Mouse (Mus musculus): ENCODE results near the gene 5330417H12Rik. TPM values are rescaled to one million over a fixed set of nuclear protein-coding genes. Genes with fewer than 3 reads are reported as not detected.

The 5330417H12Rik gene
- polyA plus RNA-seq (2015; fragmentation: Nextera tagmentation; extraction: Ambion mirVana) = not detected in 2 replicates

DNA sequence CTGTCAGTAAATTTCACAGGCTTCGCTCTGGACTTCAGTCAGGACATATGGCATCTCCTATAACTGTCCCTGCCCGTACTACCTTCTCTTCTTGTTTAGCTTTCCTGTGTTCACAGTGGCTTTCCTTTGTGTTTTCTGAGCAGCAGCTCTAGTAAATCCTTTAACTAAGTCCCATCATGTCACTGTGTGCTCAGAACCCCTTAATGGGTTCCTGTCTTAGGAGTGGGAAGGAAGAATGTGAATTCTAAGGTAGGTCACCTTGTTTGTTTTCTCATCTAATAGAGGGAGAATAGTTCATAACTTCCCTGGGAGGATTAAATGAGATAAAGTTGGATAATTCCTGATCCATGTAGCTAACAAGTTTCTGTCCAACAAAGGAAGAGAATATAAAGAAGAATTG lies at the start of gene 5330417H12Rik:
TSS of gene 5330417H12Rik (minus strand) at position 101 of the 400 bp plus-strand sequence.
- Histone ChIP-seq H3K36me3 (no peaks in the 10 kb centered on the region), H3K4me3 (replicated peaks) (no peak within 1 kb of the TSS), H3K9ac (replicated peaks) (no peak within 1 kb of the TSS), H3K27ac (no peak within 1 kb of the TSS), H3K27me3 (no peaks in the 10 kb centered on the region), H3K4me2 (replicated peaks) (no peak within 1 kb of the TSS), H3K9me3 (no peaks in the 10 kb centered on the region), H3K4me1 (replicated peaks) (no peaks in the 10 kb centered on the region)
- 90% methylated on average over 2 of the region's 2 CpGs for WGBS
- no peak for ATAC-seq

DNA sequence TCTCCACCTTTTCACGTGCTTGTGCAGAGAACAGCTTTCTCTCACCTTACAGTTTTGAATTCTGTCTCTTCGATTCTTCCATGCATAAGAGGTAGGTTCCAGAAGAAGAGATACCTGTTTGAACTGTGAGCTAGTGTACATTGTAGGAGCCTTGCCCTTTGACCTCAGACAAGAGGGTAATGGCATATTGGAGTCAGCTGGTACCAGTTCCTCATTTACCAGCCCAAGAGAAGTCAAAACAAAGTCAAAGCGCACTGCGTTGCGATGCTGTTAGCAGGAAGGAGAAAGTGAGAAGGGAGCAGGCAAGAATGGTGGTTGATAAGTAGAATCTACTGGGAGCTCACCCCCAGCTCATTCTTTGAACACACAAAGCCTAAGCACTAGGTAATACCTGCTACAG lies 43.6 kb upstream of the 5330417H12Rik start:
- Histone ChIP-seq H3K4me1 (replicated peaks) (peaks cover 33% of the 10 kb centered on the region), H3K36me3 (no peaks in the 10 kb centered on the region)
- WGBS = 94% methylated on average over 5 of the region's 5 CpGs

DNA sequence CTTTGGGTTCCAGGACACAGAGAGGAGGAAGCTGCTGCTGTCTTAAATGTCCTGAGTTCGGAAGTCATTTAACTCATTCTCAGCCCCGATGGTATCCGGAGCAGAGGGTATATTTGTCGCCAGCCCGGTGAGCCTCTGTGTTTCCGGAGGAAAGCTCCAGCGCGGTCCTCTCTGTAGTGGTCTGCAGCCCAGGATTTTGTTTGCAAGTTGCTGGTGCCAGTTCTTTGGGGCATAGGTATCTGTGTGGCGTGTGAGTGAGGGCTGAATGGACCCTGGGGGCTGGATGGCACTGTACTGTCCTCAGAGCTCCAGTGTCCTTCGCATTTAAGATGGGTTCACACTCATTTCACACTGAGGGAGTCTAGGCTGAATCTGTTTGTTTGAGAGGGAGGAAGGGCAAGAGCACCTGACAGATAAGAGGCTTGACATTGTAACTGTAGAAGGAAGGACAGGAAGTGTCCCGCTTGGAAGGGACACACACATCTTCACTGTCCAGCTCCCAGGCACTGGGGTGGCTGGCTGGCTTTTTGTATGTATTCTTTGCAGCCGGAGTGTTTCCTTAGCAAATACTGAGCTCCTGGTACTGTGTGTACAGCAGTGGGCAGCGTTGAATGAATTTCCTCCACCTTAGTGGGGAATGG lies 41.4 kb upstream of the 5330417H12Rik start:
- peak overlapping the region; percentile 41 for H3K4me2 ChIP-seq (replicated peaks)
- 0 out of 2 replicates have a peak, but pooled peaks cover 3% of the 10 kb centered on the region for H3K27me3 ChIP-seq
- H3K27ac ChIP-seq = peak overlapping the region; percentile 52; the same call in 1 of the 2 replicates
- 0 out of 2 replicates have a peak, but pooled peaks have one; percentile 1 for ATAC-seq
- WGBS = 58% methylated on average over 13 of the region's 13 CpGs
- no peaks in the 10 kb centered on the region for H3K36me3 ChIP-seq
- peaks cover 35% of the 10 kb centered on the region for H3K4me1 ChIP-seq (replicated peaks)
- peak overlapping the region; percentile 14; the same call in 1 of the 2 replicates for H3K4me3 ChIP-seq (replicated peaks)
- peak overlapping the region; percentile 55; the same call in 1 of the 2 replicates for H3K9ac ChIP-seq (replicated peaks)
- H3K9me3 ChIP-seq = no peaks in the 10 kb centered on the region

More for the DNA sequence above, 43.6 kb upstream of the 5330417H12Rik start:
- H3K9ac ChIP-seq (replicated peaks) = no peak overlapping the region
- H3K9me3 ChIP-seq = no peaks in the 10 kb centered on the region
- H3K27ac ChIP-seq = no peak overlapping the region
- H3K27me3 ChIP-seq = 0 out of 2 replicates have a peak, but pooled peaks cover 3% of the 10 kb centered on the region
- ATAC-seq = no peak
- H3K4me2 ChIP-seq (replicated peaks) = no peak overlapping the region
- no peak overlapping the region for H3K4me3 ChIP-seq (replicated peaks)

DNA sequence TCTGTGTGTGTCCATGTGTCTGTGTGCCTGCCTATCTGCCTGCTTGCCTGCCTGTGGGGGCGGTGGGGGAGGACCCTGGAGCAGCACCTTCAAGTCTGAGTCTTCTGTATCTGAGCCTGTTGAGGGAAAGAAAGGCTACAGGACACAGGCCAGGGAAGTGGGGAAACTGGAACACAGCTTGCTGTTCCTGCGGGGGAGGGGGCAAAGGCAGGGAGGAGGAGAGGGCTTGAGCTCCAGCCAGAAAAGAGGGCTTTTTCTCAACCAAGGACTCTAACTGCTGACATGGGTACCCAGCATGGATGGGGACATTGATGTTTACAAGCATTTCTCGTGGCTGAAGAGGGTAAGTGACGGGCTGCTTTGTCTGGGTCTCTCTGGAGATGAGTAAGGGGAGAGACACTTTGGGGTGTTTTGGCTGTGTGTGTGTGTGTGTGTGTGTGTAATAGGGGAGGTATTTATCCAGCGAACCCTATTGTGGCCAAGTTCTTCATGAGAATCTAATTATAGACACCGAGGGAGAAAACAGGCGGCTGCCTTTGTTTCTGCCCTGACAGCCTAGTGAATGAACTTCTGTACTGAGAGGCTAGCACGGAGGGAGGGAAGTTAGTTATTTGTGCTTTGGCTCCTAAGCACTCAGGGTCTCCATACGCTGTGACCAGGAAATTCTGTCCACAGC lies 40.8 kb upstream of the 5330417H12Rik start:
- ATAC-seq = peak; percentile 41
- peak overlapping the region; percentile 52; the same call in 1 of the 2 replicates for H3K27ac ChIP-seq
- no peaks in the 10 kb centered on the region for H3K9me3 ChIP-seq
- H3K4me2 ChIP-seq (replicated peaks) = peak overlapping the region; percentile 41
- H3K27me3 ChIP-seq = 0 out of 2 replicates have a peak, but pooled peaks cover 3% of the 10 kb centered on the region
- 8% methylated on average over 9 of the region's 9 CpGs for WGBS
- H3K4me1 ChIP-seq (replicated peaks) = peaks cover 36% of the 10 kb centered on the region
- H3K4me3 ChIP-seq (replicated peaks) = peak overlapping the region; percentile 14; the same call in 1 of the 2 replicates
- H3K9ac ChIP-seq (replicated peaks) = peak overlapping the region; percentile 55; the same call in 1 of the 2 replicates
- H3K36me3 ChIP-seq = no peaks in the 10 kb centered on the region

DNA sequence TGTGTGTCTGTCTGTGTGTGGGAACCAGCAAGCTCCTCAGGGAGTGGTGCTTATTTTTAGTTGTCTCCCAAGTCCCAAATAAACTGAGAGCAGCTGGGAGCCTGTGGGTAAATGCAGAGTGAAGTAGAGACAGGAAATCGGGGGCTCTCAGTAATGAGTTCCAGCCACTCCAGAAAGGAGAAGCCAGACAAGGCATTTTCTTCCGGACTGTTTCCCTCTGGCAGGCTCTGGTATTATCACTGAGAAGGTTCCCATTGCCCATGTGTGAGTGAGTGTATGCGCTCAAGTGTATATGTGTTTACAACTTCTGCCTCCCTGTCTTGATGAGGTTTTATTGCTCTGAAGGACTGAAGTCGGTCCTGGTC lies 40.2 kb upstream of the 5330417H12Rik start:
- Histone ChIP-seq H3K9me3 (no peaks in the 10 kb centered on the region), H3K4me2 (replicated peaks) (peak overlapping the region; percentile 41), H3K36me3 (no peaks in the 10 kb centered on the region), H3K4me3 (replicated peaks) (no peak overlapping the region), H3K27ac (0 out of 2 replicates have a peak overlapping the region, but pooled peaks have one; percentile 52), H3K9ac (replicated peaks) (no peak overlapping the region; the same call in 1 of the 2 replicates), H3K4me1 (replicated peaks) (peaks cover 36% of the 10 kb centered on the region), H3K27me3 (0 out of 2 replicates have a peak, but pooled peaks cover 3% of the 10 kb centered on the region)
- WGBS = 53% methylated on average over 4 of the region's 4 CpGs
- ATAC-seq = peak; percentile 3; the same call in 1 of the 2 replicates

DNA sequence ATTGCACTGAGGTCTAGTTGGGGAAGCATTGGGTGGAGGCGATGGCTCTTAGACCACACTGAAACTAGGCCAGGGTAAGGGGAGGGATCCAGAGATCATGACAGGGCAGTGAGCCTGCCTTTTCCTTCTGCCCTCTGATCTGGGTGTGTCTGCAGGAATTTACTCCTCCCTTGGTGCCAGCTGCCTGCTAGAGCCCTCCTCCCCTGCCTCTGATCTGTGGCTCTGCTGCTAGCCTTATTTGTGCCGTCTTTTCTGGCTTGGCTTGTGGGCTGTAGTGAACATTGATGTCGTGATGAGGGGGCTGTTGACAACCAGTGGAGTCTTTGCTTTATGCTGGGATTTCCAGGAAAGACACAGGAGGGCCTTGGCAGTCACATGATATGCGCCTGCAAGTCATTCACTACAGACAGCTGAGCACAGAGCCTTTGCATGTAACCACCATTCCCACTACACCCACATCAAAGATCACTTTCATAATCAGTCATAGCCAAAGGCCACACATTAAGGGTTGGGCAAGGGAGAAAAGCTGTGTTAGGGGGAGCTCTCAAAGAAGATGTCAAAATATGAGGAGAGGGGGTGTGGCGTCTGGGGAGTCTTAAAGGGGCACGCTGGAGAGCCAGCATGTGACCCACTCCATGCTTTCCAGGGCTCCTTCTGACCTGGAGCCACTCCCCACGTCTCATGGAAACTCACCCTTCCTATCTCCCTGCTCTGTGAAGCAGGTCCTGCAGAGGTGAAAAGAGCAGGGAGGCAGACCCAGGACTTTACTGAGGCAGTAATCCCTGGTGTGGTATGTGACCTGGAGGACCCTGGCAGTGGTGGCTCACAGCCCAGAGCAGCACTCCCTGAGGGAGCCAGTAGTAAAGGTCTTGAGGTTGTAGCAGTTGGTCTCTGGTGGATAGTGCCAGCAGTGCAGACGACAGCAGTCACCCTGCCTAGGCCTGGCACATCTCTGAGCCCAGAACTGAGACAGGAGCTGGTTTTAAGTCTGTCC lies 39.4 kb upstream of the 5330417H12Rik start:
- no peak overlapping the region for H3K4me3 ChIP-seq (replicated peaks)
- peak; percentile 32 for ATAC-seq
- no peak overlapping the region; the same call in 1 of the 2 replicates for H3K9ac ChIP-seq (replicated peaks)
- peaks cover 36% of the 10 kb centered on the region for H3K4me1 ChIP-seq (replicated peaks)
- no peaks in the 10 kb centered on the region for H3K9me3 ChIP-seq
- no peak overlapping the region for H3K4me2 ChIP-seq (replicated peaks)
- no peaks in the 10 kb centered on the region for H3K36me3 ChIP-seq
- H3K27ac ChIP-seq = no peak overlapping the region
- 40% methylated on average over 8 of the region's 8 CpGs for WGBS
- 0 out of 2 replicates have a peak, but pooled peaks cover 3% of the 10 kb centered on the region for H3K27me3 ChIP-seq

DNA sequence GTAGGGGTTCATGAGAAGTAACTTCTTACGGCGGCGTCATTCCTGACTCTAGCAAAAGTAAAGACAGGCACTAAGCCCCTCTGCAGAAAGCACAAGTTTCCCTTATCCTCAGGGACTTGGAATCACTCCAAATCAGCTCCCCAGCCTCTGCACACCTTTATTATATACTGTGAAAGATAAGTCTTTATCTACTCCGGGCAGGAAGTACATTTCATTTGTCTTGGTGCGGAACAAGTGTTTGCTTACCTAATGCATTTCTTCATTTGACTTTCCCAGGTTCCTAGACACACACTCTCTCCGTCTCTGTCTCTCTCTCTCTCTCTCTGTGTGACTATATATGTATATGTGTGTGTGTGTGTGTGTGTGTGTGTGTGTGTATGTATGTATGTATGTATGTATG lies 38.7 kb upstream of the 5330417H12Rik start:
- Histone ChIP-seq H3K9me3 (no peaks in the 10 kb centered on the region), H3K27ac (no peak overlapping the region), H3K36me3 (no peaks in the 10 kb centered on the region), H3K4me3 (replicated peaks) (no peak overlapping the region), H3K4me1 (replicated peaks) (peaks cover 36% of the 10 kb centered on the region), H3K27me3 (0 out of 2 replicates have a peak, but pooled peaks cover 3% of the 10 kb centered on the region), H3K4me2 (replicated peaks) (no peak overlapping the region), H3K9ac (replicated peaks) (no peak overlapping the region)
- no peak for ATAC-seq
- 89% methylated on average over 6 of the region's 6 CpGs for WGBS

DNA sequence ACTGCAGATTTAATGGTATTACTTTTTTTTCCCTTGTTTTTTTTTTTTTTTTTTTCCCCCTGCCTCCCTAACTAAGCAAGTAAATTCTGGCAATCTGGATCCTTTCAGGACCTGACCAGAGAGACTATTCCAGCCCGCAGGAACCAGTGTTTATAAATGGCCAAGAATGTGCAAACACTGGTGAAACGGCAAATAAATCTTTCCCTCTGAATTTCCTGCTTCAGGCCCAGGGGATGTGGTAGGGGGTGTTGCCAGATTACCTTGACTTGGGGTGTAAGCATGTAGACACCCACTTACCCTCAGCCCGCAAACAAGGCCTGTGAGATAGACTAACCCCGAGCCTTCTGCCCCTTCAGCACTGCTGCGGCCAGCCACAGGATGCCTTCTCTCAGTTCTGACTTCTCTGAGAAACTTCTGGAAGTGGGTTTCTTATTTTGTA lies 36.9 kb upstream of the 5330417H12Rik start:
- Histone ChIP-seq H3K4me3 (replicated peaks) (no peak overlapping the region), H3K27me3 (0 out of 2 replicates have a peak, but pooled peaks cover 3% of the 10 kb centered on the region), H3K36me3 (no peaks in the 10 kb centered on the region), H3K4me2 (replicated peaks) (no peak overlapping the region), H3K9me3 (no peaks in the 10 kb centered on the region), H3K9ac (replicated peaks) (no peak overlapping the region), H3K27ac (no peak overlapping the region), H3K4me1 (replicated peaks) (peaks cover 33% of the 10 kb centered on the region)
- 61% methylated on average over 5 of the region's 5 CpGs for WGBS
- ATAC-seq = no peak

DNA sequence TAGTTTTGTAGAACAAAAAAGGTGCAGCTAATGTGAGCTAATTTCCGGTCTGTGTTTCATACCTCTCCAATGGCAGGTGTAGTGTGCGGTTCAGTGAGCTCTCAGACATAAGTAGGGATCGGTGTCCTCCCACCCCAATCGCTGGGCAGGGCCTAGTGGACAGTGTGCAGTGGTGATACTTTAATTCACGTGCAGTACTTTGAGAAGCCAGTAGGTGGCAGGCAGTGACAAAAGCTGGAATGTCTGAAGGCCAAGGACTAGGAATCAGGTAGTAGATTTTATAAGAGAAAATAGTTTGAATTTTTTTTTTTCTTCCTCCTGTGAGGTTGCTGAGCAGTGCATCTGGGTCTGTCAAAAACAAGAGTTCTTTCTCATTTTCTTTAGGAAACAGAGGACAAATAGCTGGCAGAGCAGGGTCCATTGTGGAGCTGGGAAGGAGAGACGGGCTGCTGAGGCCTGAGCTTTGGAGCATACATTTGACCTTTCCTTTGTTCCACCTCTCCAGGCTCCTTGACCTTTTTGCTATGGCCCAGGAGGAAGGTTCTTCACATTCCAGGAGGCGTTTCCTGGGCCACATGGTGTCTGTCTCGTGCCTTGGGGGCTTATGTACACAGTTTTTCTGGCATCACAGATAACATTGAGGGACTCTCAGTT lies 36.4 kb upstream of the 5330417H12Rik start:
- no peak overlapping the region for H3K9ac ChIP-seq (replicated peaks)
- H3K27me3 ChIP-seq = 0 out of 2 replicates have a peak, but pooled peaks cover 3% of the 10 kb centered on the region
- ATAC-seq = peak; percentile 74
- H3K4me3 ChIP-seq (replicated peaks) = no peak overlapping the region
- no peaks in the 10 kb centered on the region for H3K36me3 ChIP-seq
- H3K4me2 ChIP-seq (replicated peaks) = no peak overlapping the region
- 14% methylated on average over 8 of the region's 8 CpGs for WGBS
- H3K27ac ChIP-seq = no peak overlapping the region
- no peaks in the 10 kb centered on the region for H3K9me3 ChIP-seq
- H3K4me1 ChIP-seq (replicated peaks) = peaks cover 28% of the 10 kb centered on the region

DNA sequence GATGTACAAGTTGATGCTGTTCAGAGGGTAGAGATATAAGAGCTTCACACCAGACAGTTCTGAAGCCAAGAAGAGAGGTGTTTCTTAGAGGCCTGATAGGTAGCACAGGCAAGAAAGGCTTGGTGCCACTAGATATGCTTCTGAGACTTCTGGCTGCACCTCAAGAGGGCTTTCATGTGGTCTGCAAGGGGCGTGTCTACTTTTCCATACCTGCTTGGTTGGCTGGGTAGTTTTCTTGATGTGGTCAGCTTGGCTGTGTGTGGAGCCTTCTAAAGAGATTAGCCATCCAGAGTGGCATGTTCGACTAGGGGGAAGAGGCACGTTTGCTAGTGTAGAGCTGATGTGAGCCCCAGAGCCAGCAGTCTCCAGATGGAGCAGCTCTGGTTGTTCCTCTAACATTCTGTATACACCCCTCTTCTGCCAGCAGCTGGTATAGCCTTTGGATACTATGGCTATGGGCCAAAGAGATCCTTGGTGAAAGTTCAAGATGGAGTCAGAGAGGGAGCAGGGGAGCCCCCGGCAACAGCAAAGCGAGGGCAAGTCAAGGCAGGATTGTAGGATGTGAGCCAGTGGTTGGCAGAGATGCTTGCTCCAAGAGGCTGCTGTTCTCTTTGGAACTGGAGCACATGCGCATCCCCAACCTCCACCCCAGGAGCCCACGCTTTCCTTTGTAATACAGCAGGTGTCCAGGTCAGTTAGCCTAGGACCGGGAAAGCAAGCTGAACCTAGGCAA lies 34.4 kb upstream of the 5330417H12Rik start:
- Histone ChIP-seq H3K27ac (no peak overlapping the region), H3K36me3 (no peaks in the 10 kb centered on the region), H3K27me3 (no peaks in the 10 kb centered on the region), H3K4me2 (replicated peaks) (no peak overlapping the region), H3K9ac (replicated peaks) (no peak overlapping the region), H3K4me1 (replicated peaks) (peaks cover 8% of the 10 kb centered on the region), H3K9me3 (no peaks in the 10 kb centered on the region), H3K4me3 (replicated peaks) (no peak overlapping the region)
- ATAC-seq = no peak
- WGBS = 84% methylated on average over 8 of the region's 8 CpGs

Measured in midbrain, embryonic 13.5 days (tissue).